Mouse (Mus musculus) liver, embryonic 11.5 days (tissue): ENCODE data around the gene Pgrmc1. TPM values are rescaled to one million over a fixed set of nuclear protein-coding genes. Genes with fewer than 3 reads are reported as not detected.

Experiments
- ATAC-seq: fragments of 200-750 bp; cut with Nextera tagmentation; replicated peaks from 2 replicates; pipeline ENCODE4 v1.8.0; 2017; ENCODE audit warnings: moderate number of reproducible peaks, mild to moderate bottlenecking, moderate TSS enrichment, moderate library complexity; ENCODE audit not compliant: low FRiP score
- DNase-seq: peaks from one replicate; pipeline ENCODE4 v3.0.0-alpha.2; 2017; ENCODE audit warnings: low spot score
- H3K27ac ChIP-seq: fragments of 300-500 bp; sonication (generic); 2 replicates; pipeline ENCODE4 v1.5.1; 2014; ENCODE audit warnings: mild to moderate bottlenecking, low read depth, low read length, control low read depth
- H3K27me3 ChIP-seq: fragments of 300-500 bp; sonication (generic); replicated peaks from 2 replicates; pipeline ENCODE4 v1.6.1; 2014; ENCODE audit warnings: low read length, mixed read lengths; ENCODE audit not compliant: control insufficient read depth, insufficient read depth
- H3K36me3 ChIP-seq: fragments of 300-500 bp; sonication (generic); 2 replicates; pipeline ENCODE4 v1.6.1; 2014; ENCODE audit warnings: mild to moderate bottlenecking, low read length, moderate library complexity, mixed read lengths; ENCODE audit not compliant: control insufficient read depth, insufficient read depth
- H3K4me1 ChIP-seq: fragments of 300-500 bp; sonication (generic); replicated peaks from 2 replicates; pipeline ENCODE4 v1.6.1; 2014; ENCODE audit warnings: low read length, mixed read lengths; ENCODE audit not compliant: control insufficient read depth, insufficient read depth
- H3K4me2 ChIP-seq: fragments of 300-500 bp; sonication (generic); 2 replicates; pipeline ENCODE4 v1.6.1; 2014; ENCODE audit warnings: mild to moderate bottlenecking, control low read depth, moderate library complexity
- H3K4me3 ChIP-seq: fragments of 300-500 bp; sonication (generic); 2 replicates; pipeline ENCODE4 v1.5.1; 2014; ENCODE audit warnings: low read depth, low read length, control low read depth
- H3K9ac ChIP-seq: fragments of 300-500 bp; sonication (generic); 2 replicates; pipeline ENCODE4 v1.6.1; 2014; ENCODE audit warnings: low read depth, low read length, control low read depth
- H3K9me3 ChIP-seq: fragments of 300-500 bp; sonication (generic); 2 replicates; pipeline ENCODE4 v1.6.1; 2016; ENCODE audit warnings: low read length, inconsistent platforms, mixed read lengths; ENCODE audit not compliant: control insufficient read depth
- WGBS: fragments of 180-500 bp; shearing (Covaris S2); extraction: QIAGEN DNeasy Blood & Tissue Kit; methylation state at CpG from one replicate; pipeline ENCODE4 v1.1.7; 2014; 5-methylcytosine and 5-hydroxymethylcytosine counted together
- polyA plus RNA-seq: library from polyadenylated mRNA; unstranded; fragments of >200 nt; fragmentation: Nextera tagmentation; extraction: Ambion mirVana; gene quantifications from 2 replicates; pipeline ENCODE4 v1.2.1, GENCODE M21; 2014

The Pgrmc1 gene
- polyA plus RNA-seq, 1 experiment from 2014 or later, result 150 TPM

GRCm38 (mm10) chrX:36598390-36598810 lies 394 bp downstream of the Pgrmc1 start:
- Histone ChIP-seq H3K27me3 (no peaks in the 10 kb centered on the region), H3K4me2 (peak overlapping the region; percentile 62), H3K9ac (peak overlapping the region; percentile 76), H3K36me3 (no peaks in the 10 kb centered on the region), H3K27ac (peak overlapping the region; percentile 62; the same call in 1 of the 2 replicates), H3K9me3 (no peaks in the 10 kb centered on the region), H3K4me1 (no peaks in the 10 kb centered on the region), H3K4me3 (peak overlapping the region; percentile 64)
- 20% methylated on average over 38 of the region's 41 CpGs for WGBS
- ATAC-seq, result peak; percentile 65
- DNase-seq, result no peak

GRCm38 (mm10) chrX:36598861-36599344 lies 897 bp downstream of the Pgrmc1 start:
- peak; percentile 33 for DNase-seq
- 0 out of 2 replicates have a peak overlapping the region, but pooled peaks have one; percentile 62 for H3K27ac ChIP-seq
- H3K9me3 ChIP-seq, result no peaks in the 10 kb centered on the region
- no peaks in the 10 kb centered on the region for H3K36me3 ChIP-seq
- peak; percentile 37; the same call in 1 of the 2 replicates for ATAC-seq
- no peaks in the 10 kb centered on the region for H3K4me1 ChIP-seq
- peak overlapping the region; percentile 76 for H3K9ac ChIP-seq
- H3K27me3 ChIP-seq, result no peaks in the 10 kb centered on the region
- WGBS, result 32% methylated on average over 14 of the region's 14 CpGs
- peak overlapping the region; percentile 62 for H3K4me2 ChIP-seq
- H3K4me3 ChIP-seq, result peak overlapping the region; percentile 64

GRCm38 (mm10) chrX:36599656-36600055 lies 1.6 kb downstream of the Pgrmc1 start:
- Histone ChIP-seq H3K36me3 (no peaks in the 10 kb centered on the region), H3K27ac (no peak overlapping the region), H3K4me1 (no peaks in the 10 kb centered on the region), H3K4me3 (peak overlapping the region; percentile 64), H3K4me2 (peak overlapping the region; percentile 62), H3K9ac (no peak overlapping the region), H3K27me3 (no peaks in the 10 kb centered on the region), H3K9me3 (no peaks in the 10 kb centered on the region)
- no peak for DNase-seq
- no peak for ATAC-seq
- 56% methylated on average over 3 of the region's 3 CpGs for WGBS

DNA sequence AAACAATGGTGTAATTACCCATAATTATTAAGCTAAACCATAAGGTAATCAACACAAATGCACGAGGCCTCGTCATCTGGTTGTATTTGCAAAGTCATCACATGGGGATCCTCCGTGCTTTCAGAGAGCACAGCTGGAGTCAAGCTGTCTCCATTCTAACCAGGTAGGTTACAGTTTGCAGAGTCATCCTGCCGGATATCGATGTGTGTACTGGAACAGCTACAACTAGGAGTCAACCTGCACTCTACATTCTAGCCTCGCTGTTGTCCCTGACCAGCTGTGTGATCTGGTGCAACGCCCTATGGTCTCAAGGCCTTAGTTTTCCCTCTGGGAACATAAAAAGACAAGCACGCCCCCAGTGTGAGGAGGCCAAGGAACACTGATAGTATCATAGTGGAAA lies 2.1 kb downstream of the Pgrmc1 start:
- DNase-seq (no peak), ATAC-seq (no peak)
- H3K27me3 ChIP-seq, result no peaks in the 10 kb centered on the region
- no peak overlapping the region for H3K9ac ChIP-seq
- no peak overlapping the region for H3K4me3 ChIP-seq
- no peaks in the 10 kb centered on the region for H3K9me3 ChIP-seq
- 71% methylated on average over 8 of the region's 8 CpGs for WGBS
- H3K36me3 ChIP-seq, result no peaks in the 10 kb centered on the region
- H3K27ac ChIP-seq, result no peak overlapping the region
- no peaks in the 10 kb centered on the region for H3K4me1 ChIP-seq
- no peak overlapping the region for H3K4me2 ChIP-seq

GRCm38 (mm10) chrX:36602926-36603325 lies 4.9 kb downstream of the Pgrmc1 start:
- Histone ChIP-seq H3K36me3 (no peaks in the 10 kb centered on the region), H3K27me3 (no peaks in the 10 kb centered on the region), H3K9me3 (no peaks in the 10 kb centered on the region), H3K4me3 (no peak overlapping the region), H3K27ac (no peak overlapping the region), H3K4me1 (no peaks in the 10 kb centered on the region), H3K9ac (no peak overlapping the region), H3K4me2 (no peak overlapping the region)
- DNase-seq (no peak), ATAC-seq (no peak)
- WGBS, result 79% methylated on average over 2 of the region's 2 CpGs

- Histone ChIP-seq H3K4me1 (no peaks in the 10 kb centered on the region), H3K9me3 (no peaks in the 10 kb centered on the region), H3K27ac (no peak overlapping the region), H3K4me2 (no peak overlapping the region), H3K27me3 (no peaks in the 10 kb centered on the region), H3K9ac (no peak overlapping the region), H3K36me3 (no peaks in the 10 kb centered on the region), H3K4me3 (no peak overlapping the region)
- no peak for ATAC-seq
- WGBS, result 66% methylated on average over 4 of the region's 4 CpGs
- no peak for DNase-seq
These were observed 6.0 kb downstream of the Pgrmc1 start for GRCm38 (mm10) chrX:36604040-36604439.

- Histone ChIP-seq H3K4me1 (no peaks in the 10 kb centered on the region), H3K4me2 (no peak overlapping the region), H3K27ac (no peak overlapping the region), H3K9me3 (no peaks in the 10 kb centered on the region), H3K36me3 (no peaks in the 10 kb centered on the region), H3K9ac (no peak overlapping the region), H3K27me3 (no peaks in the 10 kb centered on the region), H3K4me3 (no peak overlapping the region)
- DNase-seq (no peak), ATAC-seq (no peak)
- WGBS, result 77% methylated on average over 2 of the region's 2 CpGs
These were observed 11.1 kb downstream of the Pgrmc1 start for GRCm38 (mm10) chrX:36609117-36609516.

DNA sequence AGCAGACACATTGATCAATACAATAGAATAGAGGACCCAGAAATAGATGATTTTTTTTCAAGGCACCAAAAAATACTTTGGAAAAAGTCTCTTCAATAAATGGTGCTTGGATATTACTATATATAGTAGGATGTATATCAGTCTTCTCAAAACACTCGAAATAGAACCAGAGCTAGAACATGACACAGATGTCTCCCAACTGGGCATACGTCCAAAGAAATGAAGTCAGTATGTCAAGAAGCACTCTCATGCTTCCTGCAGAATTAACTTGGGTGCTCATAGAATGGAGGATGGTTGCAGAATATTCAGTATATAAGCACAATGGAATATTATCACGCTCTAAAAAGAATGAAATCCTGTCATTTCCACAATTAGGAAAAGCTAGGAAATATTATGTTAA lies 30.1 kb downstream of the Pgrmc1 start:
- no peak overlapping the region for H3K4me3 ChIP-seq
- no peaks in the 10 kb centered on the region for H3K27me3 ChIP-seq
- no peak overlapping the region for H3K4me2 ChIP-seq
- 67% methylated on average over 3 of the region's 3 CpGs for WGBS
- no peaks in the 10 kb centered on the region for H3K4me1 ChIP-seq
- no peak overlapping the region for H3K9ac ChIP-seq
- H3K36me3 ChIP-seq, result no peaks in the 10 kb centered on the region
- DNase-seq (no peak), ATAC-seq (no peak)
- H3K9me3 ChIP-seq, result no peaks in the 10 kb centered on the region
- H3K27ac ChIP-seq, result no peak overlapping the region

GRCm38 (mm10) chrX:36630771-36631170 lies 32.8 kb downstream of the Pgrmc1 start:
- H3K27ac ChIP-seq, result no peak overlapping the region
- DNase-seq (no peak), ATAC-seq (no peak)
- H3K27me3 ChIP-seq, result no peaks in the 10 kb centered on the region
- H3K4me2 ChIP-seq, result no peak overlapping the region
- 0% methylated on average over 1 of the region's 1 CpGs for WGBS
- H3K9me3 ChIP-seq, result no peaks in the 10 kb centered on the region
- no peak overlapping the region for H3K4me3 ChIP-seq
- H3K36me3 ChIP-seq, result no peaks in the 10 kb centered on the region
- no peak overlapping the region for H3K9ac ChIP-seq
- no peaks in the 10 kb centered on the region for H3K4me1 ChIP-seq
